Mouse (Mus musculus) forebrain, embryonic 12.5 days (tissue): ENCODE measurements around the gene Actn4. TPM values are rescaled to one million over a fixed set of nuclear protein-coding genes. Genes with fewer than 3 reads are reported as not detected.

Source experiments
- ATAC-seq: fragments of 200-750 bp; cut with Nextera tagmentation; 2 replicates; pipeline ENCODE4 v1.8.0; 2017; ENCODE audit warnings: moderate TSS enrichment; ENCODE audit not compliant: low FRiP score
- H3K27ac ChIP-seq: fragments of 300-500 bp; sonication (generic); 2 replicates; pipeline ENCODE4 v1.5.1; 2016; ENCODE audit warnings: mild to moderate bottlenecking
- H3K27me3 ChIP-seq: fragments of 300-500 bp; sonication (generic); 2 replicates; pipeline ENCODE4 v1.6.1; 2016; ENCODE audit warnings: mild to moderate bottlenecking
- H3K36me3 ChIP-seq: fragments of 300-500 bp; sonication (generic); replicated peaks from 2 replicates; pipeline ENCODE4 v1.6.1; 2016; ENCODE audit warnings: mild to moderate bottlenecking
- H3K4me1 ChIP-seq: fragments of 300-500 bp; sonication (generic); 2 replicates; pipeline ENCODE4 v1.6.1; 2016
- H3K4me2 ChIP-seq: fragments of 300-500 bp; sonication (generic); 2 replicates; pipeline ENCODE4 v1.6.1; 2016; ENCODE audit warnings: mild to moderate bottlenecking, moderate library complexity
- H3K4me3 ChIP-seq: fragments of 300-500 bp; sonication (generic); replicated peaks from 2 replicates; pipeline ENCODE4 v1.5.1; 2016; ENCODE audit warnings: mild to moderate bottlenecking
- H3K9ac ChIP-seq: fragments of 300-500 bp; sonication (generic); 2 replicates; pipeline ENCODE4 v1.6.1; 2016; ENCODE audit warnings: mild to moderate bottlenecking
- H3K9me3 ChIP-seq: fragments of 300-500 bp; sonication (generic); 2 replicates; pipeline ENCODE4 v1.6.1; 2016
- WGBS: fragments of 180-500 bp; shearing (Covaris S2); methylation state at CpG from one replicate; pipeline ENCODE4 v1.1.7; 2016; 5-methylcytosine and 5-hydroxymethylcytosine counted together
- polyA plus RNA-seq: library from polyadenylated mRNA; unstranded; fragments of >200 nt; fragmentation: Nextera tagmentation; extraction: Ambion mirVana; gene quantifications from 2 replicates; pipeline ENCODE4 v1.2.1, GENCODE M21; 2016

The Actn4 gene
- polyA plus RNA-seq, 1 experiment from 2014 or later = 159 TPM

- Histone ChIP-seq H3K36me3 (0 out of 2 replicates have a peak, but pooled peaks cover 7% of the 10 kb centered on the region), H3K27ac (peak overlapping the region; percentile 71), H3K4me1 (peaks cover 43% of the 10 kb centered on the region), H3K4me3 (no peak overlapping the region), H3K27me3 (0 out of 2 replicates have a peak, but pooled peaks cover 7% of the 10 kb centered on the region), H3K4me2 (peak overlapping the region; percentile 21; the same call in 1 of the 2 replicates), H3K9me3 (no peaks in the 10 kb centered on the region), H3K9ac (peak overlapping the region; percentile 36; the same call in 1 of the 2 replicates)
- 28% methylated on average over 6 of the region's 6 CpGs for WGBS
- ATAC-seq = peak; percentile 60; the same call in 1 of the 2 replicates
Measured at GRCm38 (mm10) chr7:28944756-28945415, 17.3 kb downstream of the Actn4 start.

GRCm38 (mm10) chr7:28943451-28944180 lies 18.5 kb downstream of the Actn4 start:
- WGBS = 78% methylated on average over 5 of the region's 5 CpGs
- ATAC-seq = no peak

GRCm38 (mm10) chr7:28941542-28941941 lies 20.6 kb downstream of the Actn4 start:
- WGBS = 89% methylated on average over 4 of the region's 4 CpGs
- no peaks in the 10 kb centered on the region for H3K36me3 ChIP-seq
- no peak overlapping the region for H3K4me3 ChIP-seq
- no peak overlapping the region for H3K9ac ChIP-seq
- no peak overlapping the region for H3K4me2 ChIP-seq
- peak overlapping the region; percentile 43; the same call in 1 of the 2 replicates for H3K27ac ChIP-seq
- peaks cover 44% of the 10 kb centered on the region for H3K4me1 ChIP-seq
- ATAC-seq = no peak
- H3K27me3 ChIP-seq = 0 out of 2 replicates have a peak, but pooled peaks cover 4% of the 10 kb centered on the region
- H3K9me3 ChIP-seq = no peaks in the 10 kb centered on the region

More at GRCm38 (mm10) chr7:28943451-28944180, 18.5 kb downstream of the Actn4 start:
- Histone ChIP-seq H3K9ac (no peak overlapping the region), H3K36me3 (no peaks in the 10 kb centered on the region), H3K4me2 (no peak overlapping the region), H3K4me1 (peaks cover 48% of the 10 kb centered on the region), H3K27ac (no peak overlapping the region), H3K4me3 (no peak overlapping the region), H3K27me3 (0 out of 2 replicates have a peak, but pooled peaks cover 7% of the 10 kb centered on the region), H3K9me3 (no peaks in the 10 kb centered on the region)

GRCm38 (mm10) chr7:28941129-28941528 lies 21.0 kb downstream of the Actn4 start:
- no peaks in the 10 kb centered on the region for H3K36me3 ChIP-seq
- WGBS = 85% methylated on average over 4 of the region's 4 CpGs
- H3K27me3 ChIP-seq = 0 out of 2 replicates have a peak, but pooled peaks cover 4% of the 10 kb centered on the region
- H3K9me3 ChIP-seq = no peaks in the 10 kb centered on the region
- no peak overlapping the region for H3K4me2 ChIP-seq
- 0 out of 2 replicates have a peak overlapping the region, but pooled peaks have one; percentile 43 for H3K27ac ChIP-seq
- no peak for ATAC-seq
- peaks cover 44% of the 10 kb centered on the region for H3K4me1 ChIP-seq
- no peak overlapping the region for H3K4me3 ChIP-seq
- no peak overlapping the region for H3K9ac ChIP-seq

GRCm38 (mm10) chr7:28939418-28940183 lies 22.5 kb downstream of the Actn4 start:
- Histone ChIP-seq H3K4me3 (no peak overlapping the region), H3K27ac (no peak overlapping the region), H3K9me3 (no peaks in the 10 kb centered on the region), H3K36me3 (no peaks in the 10 kb centered on the region), H3K4me1 (peaks cover 29% of the 10 kb centered on the region), H3K4me2 (no peak overlapping the region), H3K9ac (no peak overlapping the region), H3K27me3 (0 out of 2 replicates have a peak, but pooled peaks cover 4% of the 10 kb centered on the region)
- no peak for ATAC-seq
- WGBS = 92% methylated on average over 7 of the region's 7 CpGs

- ATAC-seq = no peak; the same call in 1 of the 2 replicates
- Histone ChIP-seq H3K27me3 (0 out of 2 replicates have a peak, but pooled peaks cover 2% of the 10 kb centered on the region), H3K27ac (no peak overlapping the region), H3K9me3 (no peaks in the 10 kb centered on the region), H3K4me1 (peaks cover 28% of the 10 kb centered on the region), H3K9ac (no peak overlapping the region), H3K36me3 (no peaks in the 10 kb centered on the region), H3K4me2 (no peak overlapping the region), H3K4me3 (no peak overlapping the region)
- 53% methylated on average over 4 of the region's 4 CpGs for WGBS
Measured at GRCm38 (mm10) chr7:28938654-28939053, 23.5 kb downstream of the Actn4 start.

GRCm38 (mm10) chr7:28936787-28937186 lies 25.4 kb downstream of the Actn4 start:
- WGBS = 78% methylated on average over 4 of the region's 4 CpGs
- Histone ChIP-seq H3K9me3 (no peaks in the 10 kb centered on the region), H3K9ac (no peak overlapping the region), H3K4me3 (no peak overlapping the region), H3K4me1 (peaks cover 29% of the 10 kb centered on the region), H3K36me3 (no peaks in the 10 kb centered on the region), H3K4me2 (no peak overlapping the region), H3K27me3 (no peaks in the 10 kb centered on the region), H3K27ac (peak overlapping the region; percentile 44)
- no peak for ATAC-seq

GRCm38 (mm10) chr7:28933825-28934224 lies 28.3 kb downstream of the Actn4 start:
- H3K4me3 ChIP-seq = no peak overlapping the region
- H3K36me3 ChIP-seq = no peaks in the 10 kb centered on the region
- 90% methylated on average over 2 of the region's 2 CpGs for WGBS
- no peak overlapping the region for H3K27ac ChIP-seq
- no peak overlapping the region for H3K9ac ChIP-seq
- no peak overlapping the region for H3K4me2 ChIP-seq
- no peak for ATAC-seq
- H3K9me3 ChIP-seq = no peaks in the 10 kb centered on the region
- peaks cover 40% of the 10 kb centered on the region for H3K4me1 ChIP-seq
- H3K27me3 ChIP-seq = no peaks in the 10 kb centered on the region

GRCm38 (mm10) chr7:28932421-28933041 lies 29.6 kb downstream of the Actn4 start:
- no peaks in the 10 kb centered on the region for H3K36me3 ChIP-seq
- no peak overlapping the region for H3K4me2 ChIP-seq
- no peak for ATAC-seq
- H3K27ac ChIP-seq = no peak overlapping the region
- 86% methylated on average over 6 of the region's 6 CpGs for WGBS
- peaks cover 38% of the 10 kb centered on the region for H3K4me1 ChIP-seq
- H3K9ac ChIP-seq = no peak overlapping the region
- H3K27me3 ChIP-seq = no peaks in the 10 kb centered on the region
- no peaks in the 10 kb centered on the region for H3K9me3 ChIP-seq
- H3K4me3 ChIP-seq = no peak overlapping the region

- no peak overlapping the region for H3K4me3 ChIP-seq
- H3K36me3 ChIP-seq = no peaks in the 10 kb centered on the region
- no peak overlapping the region for H3K27ac ChIP-seq
- WGBS = 93% methylated on average over 4 of the region's 4 CpGs
- H3K4me2 ChIP-seq = no peak overlapping the region
- no peaks in the 10 kb centered on the region for H3K9me3 ChIP-seq
- no peaks in the 10 kb centered on the region for H3K27me3 ChIP-seq
- no peak overlapping the region for H3K9ac ChIP-seq
- H3K4me1 ChIP-seq = peaks cover 32% of the 10 kb centered on the region
- no peak for ATAC-seq
Measured at GRCm38 (mm10) chr7:28931695-28932039, 30.5 kb downstream of the Actn4 start.

- no peak for ATAC-seq
- Histone ChIP-seq H3K36me3 (no peaks in the 10 kb centered on the region), H3K27ac (no peak overlapping the region; the same call in 1 of the 2 replicates), H3K4me2 (no peak overlapping the region), H3K4me1 (peaks cover 30% of the 10 kb centered on the region), H3K9me3 (no peaks in the 10 kb centered on the region), H3K4me3 (no peak overlapping the region), H3K27me3 (no peaks in the 10 kb centered on the region), H3K9ac (no peak overlapping the region)
- WGBS = 95% methylated on average over 7 of the region's 7 CpGs
Measured at GRCm38 (mm10) chr7:28931032-28931694, 31.0 kb downstream of the Actn4 start.
